Mouse (Mus musculus): ENCODE data around the gene Acsm3.
A peak's percentile ranks its signal among the peaks of the same experiment; 100 is the strongest.
"Not testable (repeated sequence)": the region's sequence is repeated elsewhere in the genome, so short reads cannot be mapped to it uniquely, and the experiment has no call there.

Gene Acsm3

GRCm38 (mm10) chr7:119760527-119760951 is at the start of gene Acsm3:
Gene Acsm3, plus strand, starts transcription at chr7:119760923.
- DNase-seq, result peak; percentile 37 to 65

DNA sequence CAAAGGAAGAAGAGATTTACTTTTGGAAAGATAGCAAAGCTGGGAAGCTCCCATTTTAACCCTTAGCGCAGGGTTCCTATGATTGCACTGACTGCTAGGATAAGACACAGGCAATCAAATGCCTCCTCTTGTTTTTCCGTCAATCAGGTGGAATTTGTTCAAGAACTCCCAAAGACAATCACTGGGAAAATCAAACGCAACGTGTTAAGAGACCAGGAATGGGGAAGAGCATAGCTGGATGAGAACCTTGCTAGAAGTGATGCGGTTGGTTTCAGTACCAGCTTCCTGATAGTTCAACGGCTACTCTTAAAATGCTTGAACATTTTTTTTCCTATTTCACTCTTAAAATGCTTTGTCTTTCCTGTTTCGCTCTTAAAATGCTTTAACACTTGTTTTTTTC is 46.6 kb upstream of the Acsm3 start:
- no peak for DNase-seq

GRCm38 (mm10) chr7:119720253-119720946 is 40.3 kb upstream of the Acsm3 start, which contains the start of gene Thumpd1:
Gene Thumpd1, minus strand, starts transcription at chr7:119720798.
- peak; percentile 97 for DNase-seq

DNA sequence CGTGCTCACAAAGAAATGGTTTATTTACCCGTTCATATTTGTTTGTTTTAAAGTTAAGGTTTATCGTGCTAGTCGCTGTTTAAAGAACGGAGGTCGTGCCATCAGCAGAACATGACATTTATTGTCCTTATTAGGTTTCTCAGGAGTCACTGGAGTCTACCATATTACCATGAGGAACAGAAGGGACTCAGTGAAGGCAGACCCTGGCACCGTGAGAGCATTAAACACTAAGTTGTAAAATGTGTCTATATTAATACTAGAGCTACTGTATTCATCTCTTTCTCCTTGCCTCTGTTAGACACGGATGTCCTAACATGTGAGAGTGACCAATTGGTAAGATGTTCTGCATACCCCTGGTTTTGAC is 39.8 kb upstream of the Acsm3 start:
- no peak for DNase-seq

DNA sequence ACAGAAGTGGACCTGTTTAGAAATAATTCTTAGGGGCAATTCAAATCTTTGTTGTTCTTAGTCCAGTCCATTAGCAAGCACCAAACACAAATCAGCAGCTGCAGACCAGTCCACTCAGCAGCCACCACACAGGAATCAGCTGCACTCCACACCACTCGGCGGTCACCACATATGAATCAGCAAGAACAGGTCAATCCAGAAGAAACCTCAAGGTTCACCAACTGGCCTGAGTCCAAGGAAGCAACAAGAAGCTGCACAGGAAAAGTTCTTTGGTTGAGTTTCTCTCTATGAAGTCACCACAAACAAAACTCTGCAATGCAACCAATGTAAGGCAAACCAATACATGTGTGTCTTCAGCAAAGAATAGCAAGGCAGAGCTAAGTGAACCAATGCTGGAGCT is 33.1 kb upstream of the Acsm3 start:
- no peak for DNase-seq

DNA sequence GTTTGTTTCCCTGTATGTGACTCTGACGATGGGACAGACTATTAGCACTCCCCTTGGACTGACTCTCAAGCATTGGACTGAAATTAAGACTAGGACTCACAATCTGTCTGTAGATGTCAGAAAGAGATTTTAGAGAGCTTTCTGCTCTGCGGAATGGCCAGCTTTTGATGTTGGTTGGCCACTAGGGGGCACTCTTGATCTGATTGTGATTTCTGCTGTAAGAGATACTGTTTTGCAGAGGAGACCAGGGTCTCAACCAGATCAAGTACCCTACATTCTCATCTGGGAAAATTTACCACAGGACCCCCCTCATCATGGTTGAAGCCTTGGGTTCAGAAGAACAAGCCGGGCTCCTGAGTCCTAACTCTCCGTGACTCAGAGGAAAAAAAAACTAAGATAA is 29.5 kb upstream of the Acsm3 start:
- DNase-seq, result peak in 1 of 2 experiments; percentile 39

DNA sequence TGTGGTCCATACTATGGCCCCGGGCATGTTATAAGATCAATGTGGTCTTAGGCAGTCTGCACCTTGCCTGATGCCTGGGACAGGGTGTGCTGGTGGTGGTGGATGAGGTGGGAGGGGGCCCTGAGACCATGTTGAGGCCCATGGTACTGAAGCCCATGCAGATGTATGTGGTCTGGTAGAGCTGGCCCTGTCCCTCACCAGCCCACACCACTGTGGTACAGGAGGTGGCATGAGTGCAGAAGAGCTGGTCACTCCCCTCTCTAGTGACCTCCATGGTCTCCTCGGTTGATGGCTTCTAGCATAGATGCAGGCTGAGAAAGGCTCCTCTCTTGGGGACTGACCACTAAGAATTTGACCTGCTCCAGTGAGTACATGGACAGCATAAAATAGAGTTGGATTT is 21.8 kb upstream of the Acsm3 start:
- DNase-seq, result no peak

- DNase-seq, result not testable (repeated sequence)
Measured at GRCm38 (mm10) chr7:119739798-119740468, 20.8 kb upstream of the Acsm3 start.

DNA sequence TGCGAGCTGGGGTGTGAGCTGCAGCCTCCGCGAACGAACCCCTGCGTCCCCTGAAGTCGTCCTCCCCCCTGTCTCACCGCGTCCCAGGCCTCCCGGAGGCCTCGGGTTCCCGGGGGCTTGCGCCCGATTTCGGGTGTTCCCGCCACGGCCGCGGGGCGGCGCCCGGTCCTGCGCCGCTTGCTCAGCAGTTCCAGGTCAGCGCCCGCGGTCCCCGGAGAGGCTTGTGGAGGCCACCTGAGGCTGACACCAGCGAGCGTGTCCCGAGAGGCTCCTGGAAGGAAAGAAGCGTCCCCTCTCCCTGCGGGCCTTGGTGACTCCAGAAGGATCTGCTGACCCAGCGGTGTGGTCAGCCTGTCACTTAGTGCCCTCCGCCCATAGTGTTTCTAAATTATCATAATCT is 16.4 kb upstream of the Acsm3 start:
- peak; percentile 42 to 62 for DNase-seq

GRCm38 (mm10) chr7:119745869-119746268 is 14.9 kb upstream of the Acsm3 start:
- DNase-seq, result peak; percentile 65 to 82

DNA sequence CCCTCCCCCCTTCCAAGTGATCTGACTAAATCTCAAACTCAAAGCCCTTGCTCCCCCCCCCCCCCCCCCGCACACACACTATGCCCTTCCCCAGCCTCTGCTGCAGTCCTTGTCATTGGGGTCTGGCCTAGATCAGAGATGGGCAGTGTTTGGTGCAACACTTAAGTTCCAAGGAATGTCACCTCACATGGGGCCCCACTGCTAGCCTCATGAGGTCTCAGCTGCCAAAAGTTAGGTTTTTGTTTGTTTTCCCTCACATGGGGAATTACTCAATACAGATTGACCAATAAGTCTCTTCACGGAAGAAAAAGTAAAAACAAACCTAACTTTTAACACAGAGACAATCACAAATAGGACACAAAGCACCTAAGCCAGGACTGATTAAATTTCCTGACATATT is 12.0 kb upstream of the Acsm3 start:
- DNase-seq, result no peak

GRCm38 (mm10) chr7:119749942-119750341 is 10.8 kb upstream of the Acsm3 start:
- peak; percentile 55 to 70 for DNase-seq

GRCm38 (mm10) chr7:119753696-119754095 is 7.0 kb upstream of the Acsm3 start:
- no peak for DNase-seq

GRCm38 (mm10) chr7:119762166-119762697 is 1.5 kb downstream of the Acsm3 start:
- no peak for DNase-seq

DNA sequence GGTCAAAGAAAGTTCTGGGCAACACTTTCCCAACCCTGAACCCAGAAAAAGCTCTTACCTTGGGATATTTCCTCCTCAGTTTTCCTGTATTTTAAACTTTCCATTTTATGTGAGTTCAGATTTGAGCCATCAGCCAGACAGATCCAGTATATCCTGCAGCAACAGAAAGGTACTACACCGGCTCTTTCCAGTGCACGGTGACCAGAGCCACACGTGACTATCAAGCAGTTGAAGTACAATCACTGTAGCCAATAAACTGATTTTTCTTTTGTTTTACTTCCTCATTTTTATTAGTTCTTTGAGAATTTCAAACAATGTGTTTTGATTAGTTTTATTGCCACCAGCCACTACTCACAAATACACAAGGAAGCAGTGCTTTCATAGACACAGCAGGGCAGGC is 3.7 kb downstream of the Acsm3 start:
- no peak for DNase-seq

DNA sequence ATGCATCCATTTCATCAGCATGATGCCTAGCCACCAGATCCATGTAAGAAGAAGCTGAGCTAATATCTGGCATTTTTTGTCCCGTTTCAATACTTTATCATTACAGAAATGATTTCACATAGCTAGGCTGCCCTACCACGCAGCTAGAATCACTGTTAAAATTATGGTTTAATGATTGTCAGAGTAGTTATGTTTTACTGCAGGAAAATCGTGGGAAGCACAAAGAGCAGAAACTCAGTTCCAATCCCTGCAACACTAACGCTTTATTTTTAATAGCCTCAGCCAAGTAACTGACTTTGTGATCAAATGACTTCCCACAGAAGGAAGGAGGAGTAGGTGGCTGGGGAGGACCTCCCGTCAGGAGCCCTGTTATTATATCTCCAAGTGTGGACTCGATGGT is 6.3 kb downstream of the Acsm3 start:
- no peak for DNase-seq

DNA sequence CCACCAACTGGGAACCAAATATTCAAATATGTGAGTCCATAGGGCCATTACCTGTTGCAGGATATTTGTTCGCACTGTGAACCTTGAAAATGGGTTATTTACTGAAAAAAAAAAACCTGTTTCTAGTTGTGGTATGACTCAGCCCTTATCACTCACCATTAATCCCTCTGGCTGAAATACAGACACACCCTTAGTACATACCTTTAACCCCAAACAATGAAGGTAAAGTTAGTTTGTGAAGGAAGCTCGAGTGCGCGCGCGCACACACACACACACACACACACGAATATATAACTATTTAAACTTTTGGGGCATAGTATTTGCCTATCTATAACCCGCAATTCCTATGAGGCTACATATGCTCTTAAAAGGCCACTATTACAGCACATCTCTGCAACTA is 9.2 kb downstream of the Acsm3 start:
- DNase-seq, result no peak

DNA sequence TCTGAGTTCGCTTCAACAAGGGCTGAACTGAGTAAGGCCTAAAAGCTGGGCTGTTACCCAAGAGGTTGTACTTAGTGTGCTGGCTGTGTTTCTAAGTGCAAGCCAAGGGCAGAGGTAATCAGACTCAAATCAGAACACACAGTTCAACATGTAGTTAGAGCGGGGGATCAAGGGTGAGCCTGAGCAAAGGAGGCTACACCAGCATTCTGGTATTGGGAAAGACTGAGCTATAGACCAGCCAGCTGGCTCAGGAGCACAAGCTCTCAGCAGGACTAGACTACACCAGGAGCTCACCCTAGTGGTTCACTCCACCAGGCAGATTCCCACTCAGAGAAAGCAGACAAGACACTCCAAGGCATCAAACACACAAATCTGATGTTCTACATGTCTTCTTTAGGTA is 22.7 kb downstream of the Acsm3 start:
- peak; percentile 7 to 55 for DNase-seq

GRCm38 (mm10) chr7:119784908-119785307 is 24.2 kb downstream of the Acsm3 start:
- no peak for DNase-seq

DNA sequence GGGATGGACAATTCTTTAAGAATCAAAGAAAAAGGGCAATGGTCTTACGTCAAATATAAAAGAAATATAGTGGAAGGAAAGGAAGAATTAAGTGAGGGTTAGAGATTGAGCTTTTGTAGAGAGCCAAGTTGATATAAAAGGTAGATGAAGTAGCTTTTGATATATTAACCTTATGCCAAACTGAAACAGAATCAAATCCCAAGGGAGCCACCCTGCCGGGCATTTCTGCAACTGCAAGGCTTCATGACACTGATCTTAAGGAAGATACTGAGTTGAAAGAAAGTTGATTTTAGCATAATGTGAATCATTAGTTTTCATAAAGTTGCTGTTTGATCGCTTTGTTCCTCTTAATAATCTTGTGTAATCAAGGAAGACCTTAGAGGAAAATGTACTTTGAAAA is 28.3 kb downstream of the Acsm3 start:
- DNase-seq, result no peak

DNA sequence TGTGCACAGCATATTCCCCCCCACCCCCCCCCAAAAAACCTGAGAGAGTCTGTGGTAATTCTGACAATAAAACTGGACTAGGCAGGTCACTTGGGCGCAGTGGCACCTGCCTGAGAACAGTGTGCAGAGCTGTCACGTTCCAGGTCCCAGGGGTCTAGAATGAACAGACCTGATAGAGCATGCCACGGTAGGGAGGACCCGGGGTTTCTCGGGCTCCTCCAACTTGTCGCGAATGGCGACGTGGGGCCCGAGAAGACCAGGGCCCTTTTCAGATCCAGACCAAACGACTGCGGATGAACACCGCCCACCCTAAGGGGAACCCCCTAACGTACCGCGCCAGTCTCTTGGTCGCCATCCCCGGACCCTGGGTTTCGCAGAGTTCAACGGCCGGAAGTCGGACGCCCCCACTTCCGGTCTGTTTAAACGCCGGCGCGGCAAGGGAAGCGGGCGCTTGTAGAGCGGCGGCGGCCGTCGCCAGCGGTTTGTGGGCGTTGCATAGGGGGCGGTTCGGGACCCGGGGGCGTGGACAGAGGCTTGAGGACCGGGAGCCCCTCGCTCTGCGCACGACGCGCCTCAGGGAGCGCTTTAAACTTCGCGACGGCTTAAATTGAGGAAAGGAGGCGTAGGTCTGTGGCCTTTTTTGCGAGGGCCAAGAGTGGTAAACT is 33.0 kb downstream of the Acsm3 start, which contains the start of the genes Rexo5 and Eri2:
TSS of gene Rexo5 (plus strand) at position 421 of the 665 bp plus-strand sequence.
TSS of gene Eri2 (minus strand) at position 473 of the 665 bp plus-strand sequence.
- DNase-seq, result peak; percentile 89 to 92

DNA sequence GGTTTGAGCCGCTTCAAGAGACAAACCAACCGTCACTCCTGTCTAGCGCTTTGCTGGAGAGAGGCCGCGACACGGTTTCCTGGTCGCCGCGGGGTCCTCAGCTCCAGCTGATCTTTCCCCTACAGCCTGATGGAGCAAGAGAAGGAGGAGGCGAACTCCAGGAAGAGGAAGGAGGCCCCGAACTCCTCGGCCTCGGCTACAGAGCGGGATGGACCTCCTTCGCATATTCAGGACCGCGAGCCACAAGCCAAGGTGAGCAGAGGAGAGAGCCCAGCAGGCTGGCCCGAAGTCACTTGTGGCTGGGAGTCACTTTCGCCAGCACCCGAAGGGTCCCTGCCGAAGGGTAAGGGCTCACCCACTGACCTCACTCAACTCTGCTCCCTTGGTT is 33.5 kb downstream of the Acsm3 start:
- peak in 1 of 2 experiments; percentile 14 for DNase-seq

DNA sequence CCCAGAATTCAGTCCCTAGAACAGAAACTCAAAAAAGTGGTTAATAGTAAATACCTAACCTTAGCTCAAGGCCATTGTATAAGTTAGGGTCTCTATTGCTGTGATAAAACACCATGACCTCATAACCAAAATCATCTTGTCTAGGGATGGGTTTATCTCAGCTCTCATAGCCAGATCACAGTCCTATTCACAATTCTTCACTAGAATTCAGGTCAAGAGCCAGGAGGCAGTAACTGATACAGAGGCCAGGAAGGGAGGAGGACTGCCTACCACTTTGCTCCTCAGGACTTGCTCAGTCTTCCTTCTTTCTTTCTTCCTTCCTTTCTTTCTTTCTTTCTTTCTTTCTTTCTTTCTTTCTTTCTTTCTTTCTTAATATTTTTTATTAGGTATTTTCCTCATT is 34.6 kb downstream of the Acsm3 start:
- no peak for DNase-seq

DNA sequence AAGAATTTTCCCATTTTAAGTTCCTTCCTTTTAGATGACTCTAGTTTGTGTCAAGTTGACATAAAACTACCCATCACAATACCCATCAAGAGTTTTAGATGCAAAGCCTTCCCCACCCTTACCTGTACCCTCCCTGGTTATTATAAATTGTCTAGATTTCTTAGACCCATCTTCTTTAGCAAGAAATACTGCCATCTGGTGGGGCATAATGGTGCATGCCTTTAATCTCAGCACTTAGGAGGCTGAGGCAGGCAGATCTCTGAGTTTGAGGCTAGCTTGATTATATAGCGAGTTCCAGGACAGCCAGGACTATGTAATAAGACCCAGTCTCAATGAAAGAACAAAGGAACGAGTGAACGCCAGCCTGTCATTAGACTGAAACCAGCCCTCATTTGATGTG is 39.8 kb downstream of the Acsm3 start:
- peak in 1 of 2 experiments; percentile 33 for DNase-seq

All from kidney, postnatal 25 days (tissue).